Mouse (Mus musculus): Measurements from ENCODE around the gene Gm3259.
"Not testable (repeated sequence)": the region's sequence is repeated elsewhere in the genome, so short reads cannot be mapped to it uniquely, and the experiment has no call there.

Gm3259 gene

GRCm38 (mm10) chr5:95305611-95306010, at the start of gene Gm3259:
Gene Gm3259 (plus strand): TSS chr5:95305911.
- not testable (repeated sequence) for DNase-seq

DNA sequence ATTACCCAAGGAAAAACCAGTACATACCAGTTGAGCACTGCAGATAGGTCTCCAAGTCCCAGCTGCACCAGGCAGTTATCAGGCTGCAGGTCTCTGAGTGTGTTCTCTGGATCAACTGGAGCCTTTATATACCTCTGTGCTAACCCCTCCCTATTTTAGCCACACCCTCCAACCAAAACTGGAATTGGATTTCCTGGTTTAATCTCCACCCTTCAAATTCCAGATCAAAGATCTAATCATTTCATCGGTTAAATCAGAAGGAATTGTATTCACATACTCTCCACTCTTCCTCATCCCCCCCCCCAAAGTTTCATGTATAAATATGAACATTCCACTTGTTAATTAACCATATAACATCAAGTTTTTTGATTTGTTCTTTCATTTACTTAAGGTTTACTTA, 33.0 kb upstream of the Gm3259 start, which contains the start of gene Gm10424:
Gene Gm10424 (minus strand): TSS at position 101 of the 400 bp plus-strand sequence.
- not testable (repeated sequence) for DNase-seq
